Mouse (Mus musculus): ENCODE measurements around the gene Nosip. TPM values are rescaled to one million over a fixed set of nuclear protein-coding genes. Genes with fewer than 3 reads are reported as not detected.
"Not testable (repeated sequence)": the region's sequence is repeated elsewhere in the genome, so short reads cannot be mapped to it uniquely, and the experiment has no call there.

Gene Nosip
- total and polyA plus RNA-seq, 2 experiments from 2014 or later = 68.3 to 72.3 TPM

DNA sequence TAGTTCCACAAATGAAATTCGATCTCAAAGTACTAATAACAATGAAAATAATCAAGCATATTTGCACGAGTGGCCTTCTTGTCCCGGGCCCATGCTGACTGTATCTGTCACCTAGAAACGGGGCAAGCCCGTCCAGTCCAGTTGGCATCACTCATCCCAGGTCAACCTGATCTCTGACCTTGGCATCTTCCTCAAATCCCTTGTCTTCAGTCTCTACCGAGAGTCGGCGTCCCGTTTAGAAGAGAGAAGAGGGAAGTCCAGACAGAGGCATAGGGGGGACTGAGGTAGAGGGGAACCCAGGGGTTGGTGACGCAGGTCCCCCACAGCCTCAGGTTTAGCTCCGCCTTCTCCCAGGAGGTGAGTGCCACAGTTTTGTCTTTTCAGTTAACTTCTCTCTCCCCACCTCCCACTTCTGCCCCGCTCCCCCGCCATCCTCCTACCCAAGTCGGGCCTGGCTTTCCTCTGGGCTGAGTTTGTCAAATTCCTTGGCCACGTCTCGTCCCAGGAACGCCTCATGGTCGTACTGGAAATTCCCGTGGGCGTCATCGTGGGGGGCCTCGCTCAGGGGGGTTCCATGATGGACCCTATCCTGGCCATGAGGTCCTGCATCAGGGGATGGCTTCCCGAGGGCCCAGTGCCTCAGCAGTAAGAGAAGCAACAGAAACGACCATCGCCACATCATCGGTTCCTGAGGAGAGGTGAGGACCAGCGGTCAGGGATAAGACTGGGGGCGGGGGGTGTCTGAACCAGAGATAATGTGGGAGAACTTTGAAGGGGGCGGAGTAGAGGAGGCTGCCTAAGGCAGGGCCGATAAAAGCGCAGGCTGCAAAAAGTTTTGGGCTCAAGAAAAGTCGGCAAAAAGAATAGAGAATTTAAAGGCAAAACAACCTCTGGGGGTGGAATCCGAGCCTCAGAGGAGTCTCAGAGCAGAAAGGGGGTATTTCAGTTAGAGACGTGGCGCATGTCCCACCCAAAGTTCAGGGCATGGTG is 29.1 kb downstream of the Nosip start:
- 19% methylated on average over 35 of the region's 35 CpGs for WGBS
- Histone ChIP-seq H3K27me3 (ENCODE audit: insufficient read depth, low read length) (no peaks in the 10 kb centered on the region), H3K4me1 (ENCODE audit: insufficient read depth, low read length) (no peaks in the 10 kb centered on the region), H3K9ac (replicated peaks; ENCODE audit: low read length, poor library complexity, severe bottlenecking) (peak overlapping the region; percentile 36; the same call in 1 of the 2 replicates), H3K36me3 (ENCODE audit: insufficient read depth, low read length) (no peaks in the 10 kb centered on the region), H3K4me2 (ENCODE audit: low read depth, low read length, poor library complexity, severe bottlenecking) (peak overlapping the region; percentile 65), H3K9me3 (ENCODE audit: low read length) (no peaks in the 10 kb centered on the region), H3K27ac (ENCODE audit: low read depth, low read length) (no peak overlapping the region), H3K4me3 (ENCODE audit: low read depth, low read length) (peak overlapping the region; percentile 33)
- no peak for TF ChIP-seq CTCF (IDR thresholded peaks at IDR 0.05)
- ATAC-seq (ENCODE audit: low FRiP score) (no peak), DNase-seq (ENCODE audit: low spot score) (no peak)

DNA sequence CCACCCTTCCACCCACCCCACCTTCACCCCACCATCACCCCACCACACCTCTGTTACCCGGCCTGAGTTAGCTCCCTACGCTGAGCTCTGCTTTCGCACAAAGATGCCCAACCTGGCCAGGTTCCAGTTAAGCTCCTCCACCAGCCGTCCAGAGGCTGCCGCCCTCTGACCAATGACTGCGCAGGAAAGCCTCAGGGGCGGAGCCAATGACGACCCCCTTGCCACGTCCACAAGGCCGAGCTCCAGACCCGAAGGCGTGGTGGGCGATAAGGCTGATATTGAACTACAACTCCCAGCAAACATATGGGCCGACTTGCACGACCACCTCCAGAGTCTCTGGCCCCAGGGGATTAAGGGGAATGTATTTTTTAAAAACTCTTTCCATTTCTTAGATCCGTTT is 29.8 kb downstream of the Nosip start, which contains the start of gene Rcn3:
Rcn3 (minus strand) TSS at position 174 of the 400 bp plus-strand sequence.
- ATAC-seq (ENCODE audit: low FRiP score) (peak; percentile 87), DNase-seq (ENCODE audit: low spot score) (peak; percentile 96)
- Histone ChIP-seq H3K36me3 (ENCODE audit: insufficient read depth, low read length) (no peaks in the 10 kb centered on the region), H3K4me1 (ENCODE audit: insufficient read depth, low read length) (no peaks in the 10 kb centered on the region), H3K27ac (ENCODE audit: low read depth, low read length) (no peak within 1 kb of the TSS), H3K27me3 (ENCODE audit: insufficient read depth, low read length) (no peaks in the 10 kb centered on the region), H3K9me3 (ENCODE audit: low read length) (no peaks in the 10 kb centered on the region), H3K9ac (replicated peaks; ENCODE audit: low read length, poor library complexity, severe bottlenecking) (peak within 1 kb of the TSS; percentile 36; the same call in 1 of the 2 replicates), H3K4me2 (ENCODE audit: low read depth, low read length, poor library complexity, severe bottlenecking) (peak within 1 kb of the TSS; percentile 65), H3K4me3 (ENCODE audit: low read depth, low read length) (peak within 1 kb of the TSS; percentile 33)
- no peak for TF ChIP-seq CTCF (IDR thresholded peaks at IDR 0.05)
- WGBS = under 1% methylated on average over 16 of the region's 16 CpGs

DNA sequence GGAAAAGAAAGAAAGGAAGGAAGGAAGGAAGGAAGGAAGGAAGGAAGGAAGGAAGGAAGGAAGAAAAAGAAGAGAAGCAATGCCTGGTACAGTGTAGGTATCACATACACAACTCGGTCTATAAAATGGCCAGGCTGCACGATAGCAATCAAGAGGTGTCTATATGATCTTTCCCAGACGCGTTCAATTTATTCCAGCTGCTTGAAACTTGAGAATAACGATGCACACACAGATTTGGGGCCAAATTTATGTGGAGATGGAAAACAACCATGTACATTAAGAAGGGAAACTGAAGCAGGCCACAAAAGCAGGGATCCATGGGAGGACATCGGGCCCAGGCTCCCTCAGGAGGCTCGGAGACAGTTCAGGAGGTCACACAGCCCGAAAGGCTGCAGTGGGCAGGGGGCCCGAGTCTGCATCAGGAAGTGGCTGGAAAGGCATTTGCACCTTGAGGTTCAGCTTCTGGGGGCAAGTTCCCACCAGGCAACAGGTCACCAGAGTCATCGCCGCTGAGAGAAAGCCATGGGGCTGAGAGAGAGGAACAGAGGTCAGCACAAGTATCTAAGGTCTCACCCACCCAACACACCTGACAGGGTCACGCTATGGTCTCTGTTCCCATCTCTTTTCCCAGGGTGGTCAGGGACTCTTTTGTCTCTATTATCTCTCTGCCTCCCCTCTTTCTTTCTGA is 30.7 kb downstream of the Nosip start:
- H3K9me3 ChIP-seq (ENCODE audit: low read length) = no peaks in the 10 kb centered on the region
- H3K4me2 ChIP-seq (ENCODE audit: low read depth, low read length, poor library complexity, severe bottlenecking) = no peak overlapping the region
- no peaks in the 10 kb centered on the region for H3K36me3 ChIP-seq (ENCODE audit: insufficient read depth, low read length)
- TF ChIP-seq CTCF (IDR thresholded peaks at IDR 0.05) = no peak
- H3K4me1 ChIP-seq (ENCODE audit: insufficient read depth, low read length) = no peaks in the 10 kb centered on the region
- H3K27ac ChIP-seq (ENCODE audit: low read depth, low read length) = no peak overlapping the region
- 74% methylated on average over 12 of the region's 12 CpGs for WGBS
- no peak overlapping the region for H3K4me3 ChIP-seq (ENCODE audit: low read depth, low read length)
- DNase-seq (ENCODE audit: low spot score) (no peak), ATAC-seq (ENCODE audit: low FRiP score) (no peak)
- no peaks in the 10 kb centered on the region for H3K27me3 ChIP-seq (ENCODE audit: insufficient read depth, low read length)
- no peak overlapping the region for H3K9ac ChIP-seq (replicated peaks; ENCODE audit: low read length, poor library complexity, severe bottlenecking)

DNA sequence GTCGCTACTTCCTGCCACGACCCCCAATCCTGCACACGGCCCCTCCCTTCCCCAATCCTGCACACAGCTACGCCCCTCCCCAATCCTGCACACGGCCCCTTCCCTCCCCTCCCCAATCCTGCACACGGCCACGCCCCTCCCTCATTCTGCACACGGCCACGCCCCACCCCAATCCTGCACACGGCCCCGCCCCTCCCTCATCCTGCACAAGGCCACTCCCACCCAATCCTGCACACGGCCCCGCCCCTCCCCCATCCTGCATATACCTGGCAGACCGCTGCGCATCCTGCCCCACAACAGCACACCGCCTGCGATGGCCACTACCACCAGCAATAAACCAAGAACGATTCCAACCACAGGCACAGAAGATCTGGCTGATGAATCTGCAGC is 31.3 kb downstream of the Nosip start:
- no peaks in the 10 kb centered on the region for H3K9me3 ChIP-seq (ENCODE audit: low read length)
- H3K27me3 ChIP-seq (ENCODE audit: insufficient read depth, low read length) = no peaks in the 10 kb centered on the region
- H3K36me3 ChIP-seq (ENCODE audit: insufficient read depth, low read length) = no peaks in the 10 kb centered on the region
- no peak for ATAC-seq (ENCODE audit: low FRiP score)
- no peak for TF ChIP-seq CTCF (IDR thresholded peaks at IDR 0.05)
- H3K4me1 ChIP-seq (ENCODE audit: insufficient read depth, low read length) = no peaks in the 10 kb centered on the region
- no peak overlapping the region for H3K4me3 ChIP-seq (ENCODE audit: low read depth, low read length)
- WGBS = 41% methylated on average over 18 of the region's 18 CpGs
- H3K27ac ChIP-seq (ENCODE audit: low read depth, low read length) = no peak overlapping the region
- DNase-seq (ENCODE audit: low spot score) = no peak
- no peak overlapping the region for H3K9ac ChIP-seq (replicated peaks; ENCODE audit: low read length, poor library complexity, severe bottlenecking)
- H3K4me2 ChIP-seq (ENCODE audit: low read depth, low read length, poor library complexity, severe bottlenecking) = no peak overlapping the region

DNA sequence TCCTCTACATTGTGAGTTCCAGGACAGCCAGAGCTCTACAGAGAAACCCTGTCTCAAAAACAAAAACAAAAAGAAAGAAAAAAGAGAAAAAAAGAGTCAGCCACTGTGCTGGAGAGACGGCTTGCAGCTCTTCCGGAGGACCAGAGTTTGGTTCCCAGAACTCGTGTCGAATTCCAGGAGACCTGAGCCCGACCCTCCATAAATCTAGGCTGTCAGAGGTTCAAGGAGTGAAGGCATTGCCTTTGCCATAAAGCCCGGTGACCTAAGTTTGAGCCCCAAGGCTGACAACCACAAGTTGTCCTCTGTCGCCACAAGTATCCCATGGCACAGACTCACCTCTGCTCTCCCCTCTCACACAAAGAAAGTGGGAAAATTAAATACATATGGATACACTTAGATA is 31.9 kb downstream of the Nosip start:
- DNase-seq (ENCODE audit: low spot score) = no peak
- Histone ChIP-seq H3K4me1 (ENCODE audit: insufficient read depth, low read length) (no peaks in the 10 kb centered on the region), H3K27me3 (ENCODE audit: insufficient read depth, low read length) (no peaks in the 10 kb centered on the region), H3K36me3 (ENCODE audit: insufficient read depth, low read length) (no peaks in the 10 kb centered on the region), H3K27ac (ENCODE audit: low read depth, low read length) (no peak overlapping the region), H3K4me3 (ENCODE audit: low read depth, low read length) (no peak overlapping the region), H3K4me2 (ENCODE audit: low read depth, low read length, poor library complexity, severe bottlenecking) (no peak overlapping the region), H3K9ac (replicated peaks; ENCODE audit: low read length, poor library complexity, severe bottlenecking) (no peak overlapping the region), H3K9me3 (ENCODE audit: low read length) (no peaks in the 10 kb centered on the region)
- TF ChIP-seq CTCF (IDR thresholded peaks at IDR 0.05) = no peak
- no peak for ATAC-seq (ENCODE audit: low FRiP score)
- 77% methylated on average over 7 of the region's 7 CpGs for WGBS

DNA sequence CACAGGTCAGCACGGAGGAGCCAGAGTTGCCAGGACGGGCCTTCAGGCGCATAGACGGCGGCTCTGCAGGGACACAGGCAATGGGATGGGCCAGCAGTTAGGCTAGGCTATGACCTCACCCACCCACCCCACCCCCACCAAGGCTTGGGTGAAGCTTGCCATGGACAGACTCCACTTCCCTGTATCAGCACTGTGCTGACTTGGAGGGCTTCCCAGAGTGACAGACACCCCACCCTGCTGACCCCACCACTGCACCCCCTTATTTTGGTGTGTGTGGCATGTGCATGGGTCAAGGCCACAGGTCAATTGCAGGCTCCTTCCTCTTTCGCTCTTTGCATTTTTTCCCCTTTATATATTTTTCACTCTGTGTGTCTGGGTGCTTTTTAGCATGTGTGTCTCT is 33.1 kb downstream of the Nosip start:
- no peaks in the 10 kb centered on the region for H3K27me3 ChIP-seq (ENCODE audit: insufficient read depth, low read length)
- no peak overlapping the region for H3K4me2 ChIP-seq (ENCODE audit: low read depth, low read length, poor library complexity, severe bottlenecking)
- no peak overlapping the region for H3K27ac ChIP-seq (ENCODE audit: low read depth, low read length)
- H3K4me1 ChIP-seq (ENCODE audit: insufficient read depth, low read length) = no peaks in the 10 kb centered on the region
- DNase-seq (ENCODE audit: low spot score) = no peak
- no peak overlapping the region for H3K4me3 ChIP-seq (ENCODE audit: low read depth, low read length)
- WGBS = 80% methylated on average over 6 of the region's 6 CpGs
- H3K36me3 ChIP-seq (ENCODE audit: insufficient read depth, low read length) = no peaks in the 10 kb centered on the region
- no peak for TF ChIP-seq CTCF (IDR thresholded peaks at IDR 0.05)
- H3K9me3 ChIP-seq (ENCODE audit: low read length) = no peaks in the 10 kb centered on the region
- no peak overlapping the region for H3K9ac ChIP-seq (replicated peaks; ENCODE audit: low read length, poor library complexity, severe bottlenecking)
- ATAC-seq (ENCODE audit: low FRiP score) = no peak

DNA sequence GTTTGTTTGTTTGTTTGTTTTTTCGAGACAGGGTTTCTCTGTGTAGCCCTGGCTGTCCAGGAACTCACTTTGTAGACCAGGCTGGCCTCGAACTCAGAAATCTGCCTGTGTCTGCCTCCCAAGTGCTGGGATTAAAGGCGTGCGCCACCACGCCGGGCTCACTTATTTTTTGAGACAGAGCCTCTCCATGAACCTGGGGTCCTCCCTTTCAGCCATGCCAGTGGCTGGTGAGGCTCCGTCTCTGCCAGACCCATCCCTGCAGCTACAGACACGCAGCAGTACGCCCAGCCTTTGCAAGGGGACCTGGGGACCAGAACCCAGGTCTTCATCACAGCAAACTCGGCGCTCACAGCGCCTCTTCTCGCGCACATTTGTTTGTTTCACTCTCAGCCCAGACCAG is 33.7 kb downstream of the Nosip start:
- H3K9ac ChIP-seq (replicated peaks; ENCODE audit: low read length, poor library complexity, severe bottlenecking); H3K27me3 ChIP-seq (ENCODE audit: insufficient read depth, low read length); H3K9me3 ChIP-seq (ENCODE audit: low read length); ATAC-seq (ENCODE audit: low FRiP score); H3K4me3 ChIP-seq (ENCODE audit: low read depth, low read length); H3K4me2 ChIP-seq (ENCODE audit: low read depth, low read length, poor library complexity, severe bottlenecking); H3K27ac ChIP-seq (ENCODE audit: low read depth, low read length); H3K36me3 ChIP-seq (ENCODE audit: insufficient read depth, low read length); H3K4me1 ChIP-seq (ENCODE audit: insufficient read depth, low read length); DNase-seq (ENCODE audit: low spot score): not testable (repeated sequence)
- 89% methylated on average over 14 of the region's 14 CpGs for WGBS
